Mouse (Mus musculus) heart, embryonic 10.5 days (tissue): ENCODE measurements around the gene Cadps. TPM values are rescaled to one million over a fixed set of nuclear protein-coding genes. Genes with fewer than 3 reads are reported as not detected.

Experiments used
- DNase-seq: peaks from one replicate; pipeline ENCODE4 v3.0.0-alpha.2; 2017; ENCODE audit warnings: low spot score
- H3K27ac ChIP-seq: fragments of 300-500 bp; sonication (generic); 2 replicates; pipeline ENCODE4 v1.5.1; 2016; ENCODE audit warnings: mild to moderate bottlenecking
- H3K27me3 ChIP-seq: fragments of 300-500 bp; sonication (generic); 2 replicates; pipeline ENCODE4 v1.6.1; 2016; ENCODE audit warnings: mild to moderate bottlenecking; ENCODE audit not compliant: poor library complexity, insufficient read depth, severe bottlenecking
- H3K36me3 ChIP-seq: fragments of 300-500 bp; sonication (generic); 2 replicates; pipeline ENCODE4 v1.6.1; 2016; ENCODE audit warnings: mild to moderate bottlenecking, moderate library complexity
- H3K4me1 ChIP-seq: fragments of 300-500 bp; sonication (generic); 2 replicates; pipeline ENCODE4 v1.6.1; 2016; ENCODE audit warnings: mild to moderate bottlenecking
- H3K4me3 ChIP-seq: fragments of 300-500 bp; sonication (generic); 2 replicates; pipeline ENCODE4 v1.5.1; 2016; ENCODE audit warnings: mild to moderate bottlenecking, moderate library complexity
- H3K9me3 ChIP-seq: fragments of 300-500 bp; sonication (generic); 2 replicates; pipeline ENCODE4 v1.6.1; 2016; ENCODE audit warnings: mild to moderate bottlenecking, moderate library complexity
- WGBS: fragments of 180-500 bp; shearing (Covaris S2); methylation state at CpG from one replicate; pipeline ENCODE4 v1.1.7; 2016; 5-methylcytosine and 5-hydroxymethylcytosine counted together
- polyA plus RNA-seq: library from polyadenylated mRNA; unstranded; fragments of >200 nt; fragmentation: Nextera tagmentation; extraction: Ambion mirVana; gene quantifications from 2 replicates; pipeline ENCODE4 v1.2.1, GENCODE M21; 2016

Cadps gene
- polyA plus RNA-seq, 1 experiment from 2014 or later: 0.65 TPM

DNA sequence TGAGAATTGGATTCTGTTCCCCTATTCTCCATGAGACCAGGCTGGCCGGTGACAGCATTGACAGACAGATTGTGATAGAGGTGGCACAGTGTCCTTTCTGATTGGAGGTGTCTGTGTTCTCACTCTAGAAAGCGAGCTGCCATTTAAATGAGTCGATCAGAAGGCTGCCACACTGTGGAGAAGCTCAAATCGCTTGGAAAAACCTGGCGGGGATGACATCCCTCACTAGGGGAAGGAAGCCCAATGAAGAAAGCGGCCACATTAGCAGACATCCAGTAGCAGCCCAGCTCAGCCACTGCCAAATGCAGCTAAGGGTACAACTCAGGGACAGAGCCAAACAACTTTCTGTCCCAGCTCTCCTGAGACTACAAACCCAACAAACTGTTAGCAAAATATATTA is 397.6 kb downstream of the Cadps start:
- Histone ChIP-seq H3K36me3 (no peaks in the 10 kb centered on the region), H3K9me3 (no peaks in the 10 kb centered on the region), H3K27ac (no peak overlapping the region), H3K4me3 (no peak overlapping the region), H3K4me1 (peaks cover 3% of the 10 kb centered on the region; the same call in 1 of the 2 replicates), H3K27me3 (no peaks in the 10 kb centered on the region)
- no peak for DNase-seq
- WGBS: 43% methylated on average over 6 of the region's 6 CpGs

DNA sequence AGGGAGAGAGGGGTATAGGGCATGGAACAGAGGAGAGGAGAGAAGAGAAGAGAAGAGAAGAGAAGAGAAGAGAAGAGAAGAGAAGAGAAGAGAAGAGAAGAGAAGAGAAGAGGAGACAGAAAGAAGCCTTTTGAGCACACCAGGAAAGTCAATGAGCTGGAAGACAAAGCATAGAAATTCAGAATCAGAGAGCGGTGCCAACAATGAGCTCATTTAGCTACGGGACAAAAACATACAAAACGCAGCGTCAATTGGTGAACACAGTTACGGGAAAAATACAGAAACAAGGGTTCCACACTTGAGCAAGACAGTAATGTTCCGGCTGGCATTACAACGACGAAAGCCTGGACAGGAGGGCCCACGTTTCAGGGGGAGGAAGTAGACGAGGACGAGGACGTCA is 412.6 kb downstream of the Cadps start:
- no peaks in the 10 kb centered on the region for H3K4me1 ChIP-seq
- H3K27ac ChIP-seq: no peak overlapping the region
- H3K27me3 ChIP-seq: peaks cover 4% of the 10 kb centered on the region; the same call in 1 of the 2 replicates
- no peak overlapping the region for H3K4me3 ChIP-seq
- WGBS: 88% methylated on average over 12 of the region's 12 CpGs
- H3K9me3 ChIP-seq: no peaks in the 10 kb centered on the region
- no peak for DNase-seq
- no peaks in the 10 kb centered on the region for H3K36me3 ChIP-seq

DNA sequence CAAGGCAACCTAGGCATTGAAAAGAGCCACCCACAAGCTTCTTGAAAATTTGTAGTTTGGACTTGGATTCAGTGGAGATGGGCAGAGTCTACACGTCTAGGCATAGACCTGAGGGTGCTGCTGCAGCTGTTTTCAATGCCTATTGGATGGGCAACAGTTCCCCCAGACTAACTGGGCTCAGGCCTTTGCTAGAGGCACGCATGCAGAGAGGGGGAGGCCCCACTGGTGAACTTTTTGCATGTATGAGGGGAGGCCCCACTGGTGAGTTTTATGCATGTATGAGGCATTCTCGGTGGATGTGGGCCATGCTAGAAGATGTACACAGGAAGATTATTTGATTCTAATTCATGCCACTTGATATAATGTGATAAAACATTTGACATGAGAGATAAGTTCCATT is 413.1 kb downstream of the Cadps start:
- Histone ChIP-seq H3K4me1 (no peaks in the 10 kb centered on the region), H3K27me3 (peaks cover 4% of the 10 kb centered on the region; the same call in 1 of the 2 replicates), H3K4me3 (no peak overlapping the region), H3K27ac (no peak overlapping the region), H3K9me3 (no peaks in the 10 kb centered on the region), H3K36me3 (no peaks in the 10 kb centered on the region)
- WGBS: 74% methylated on average over 3 of the region's 3 CpGs
- no peak for DNase-seq

DNA sequence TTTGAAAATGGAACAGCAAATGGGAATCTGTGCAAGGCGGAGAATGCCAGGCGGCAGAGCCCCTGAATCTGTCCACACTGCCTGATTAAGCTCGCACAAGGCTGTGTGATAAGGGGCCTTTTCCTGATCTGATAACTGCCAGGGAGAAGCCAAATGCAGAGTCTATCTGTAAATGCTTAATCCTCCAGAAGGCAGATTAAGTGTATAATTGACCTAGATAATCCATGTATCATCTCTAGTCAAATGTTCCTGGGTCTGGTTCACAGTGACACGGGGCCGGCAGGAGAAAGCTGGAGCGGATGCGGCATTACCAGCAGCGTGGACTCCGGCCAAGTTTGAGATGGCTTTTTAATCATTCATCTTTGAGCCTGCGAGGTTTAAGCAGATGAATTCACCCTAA is 416.3 kb downstream of the Cadps start:
- no peak for DNase-seq
- 59% methylated on average over 10 of the region's 10 CpGs for WGBS

DNA sequence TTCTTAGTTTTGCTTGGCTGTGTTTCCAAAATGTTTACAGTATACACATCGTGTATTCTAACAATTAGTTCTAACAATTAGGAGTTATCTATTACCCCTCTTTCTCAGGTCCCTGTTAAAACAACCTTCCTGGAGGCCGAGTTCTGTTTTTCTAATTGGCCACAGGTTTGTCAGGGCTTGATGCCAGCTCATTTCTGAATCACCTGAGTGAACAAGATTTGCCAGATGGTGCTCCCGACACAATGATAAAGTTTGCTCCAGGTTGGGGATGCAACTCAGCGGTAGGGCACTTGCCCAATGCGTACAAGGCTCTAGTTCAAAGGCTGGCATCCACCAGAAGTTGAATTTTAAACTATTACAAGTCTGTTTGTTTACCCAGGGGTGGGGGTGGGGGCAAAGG is 417.7 kb downstream of the Cadps start:
- WGBS: 69% methylated on average over 5 of the region's 5 CpGs
- Histone ChIP-seq H3K4me1 (no peaks in the 10 kb centered on the region), H3K4me3 (no peak overlapping the region), H3K36me3 (no peaks in the 10 kb centered on the region), H3K9me3 (no peaks in the 10 kb centered on the region), H3K27me3 (peaks cover 4% of the 10 kb centered on the region; the same call in 1 of the 2 replicates), H3K27ac (no peak overlapping the region)
- DNase-seq: no peak

More for the DNA sequence above, 416.3 kb downstream of the Cadps start:
- Histone ChIP-seq H3K4me1 (no peaks in the 10 kb centered on the region), H3K36me3 (no peaks in the 10 kb centered on the region), H3K27me3 (peaks cover 4% of the 10 kb centered on the region; the same call in 1 of the 2 replicates), H3K9me3 (no peaks in the 10 kb centered on the region), H3K4me3 (no peak overlapping the region), H3K27ac (no peak overlapping the region)

- Histone ChIP-seq H3K4me1 (no peaks in the 10 kb centered on the region), H3K4me3 (no peak overlapping the region), H3K9me3 (no peaks in the 10 kb centered on the region), H3K36me3 (no peaks in the 10 kb centered on the region), H3K27me3 (peaks cover 4% of the 10 kb centered on the region; the same call in 1 of the 2 replicates), H3K27ac (no peak overlapping the region)
- no peak for DNase-seq
- 81% methylated on average over 3 of the region's 3 CpGs for WGBS
These were observed 418.2 kb downstream of the Cadps start for GRCm38 (mm10) chr14:12404724-12405123.

DNA sequence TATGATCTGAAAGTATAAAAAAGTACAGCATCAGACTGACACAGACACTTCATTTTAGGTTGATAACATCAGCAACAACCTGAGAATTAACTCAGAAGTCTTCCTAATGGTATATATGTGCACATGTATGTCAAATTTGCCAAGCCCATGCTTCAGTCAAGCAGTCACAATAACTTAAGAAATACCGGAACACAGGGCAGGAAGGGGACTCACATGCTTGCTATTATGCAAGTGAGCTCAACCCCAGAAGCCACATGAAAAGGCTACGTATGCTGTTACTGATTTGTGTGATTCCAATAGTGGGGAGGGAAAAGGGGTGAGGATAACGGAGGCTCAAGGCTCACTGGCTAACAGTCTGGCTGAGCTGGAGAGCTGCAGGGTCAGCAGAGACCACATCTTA is 418.8 kb downstream of the Cadps start:
- H3K36me3 ChIP-seq: no peaks in the 10 kb centered on the region
- no peak overlapping the region for H3K4me3 ChIP-seq
- H3K4me1 ChIP-seq: no peaks in the 10 kb centered on the region
- WGBS: 80% methylated on average over 3 of the region's 3 CpGs
- H3K27me3 ChIP-seq: peaks cover 4% of the 10 kb centered on the region; the same call in 1 of the 2 replicates
- H3K9me3 ChIP-seq: no peaks in the 10 kb centered on the region
- DNase-seq: no peak
- no peak overlapping the region for H3K27ac ChIP-seq

- Histone ChIP-seq H3K4me3 (no peak overlapping the region), H3K36me3 (no peaks in the 10 kb centered on the region), H3K27me3 (no peaks in the 10 kb centered on the region), H3K4me1 (no peaks in the 10 kb centered on the region), H3K9me3 (no peaks in the 10 kb centered on the region), H3K27ac (no peak overlapping the region)
- WGBS: 81% methylated on average over 5 of the region's 5 CpGs
- DNase-seq: no peak
These were observed 422.8 kb downstream of the Cadps start for GRCm38 (mm10) chr14:12400116-12400515.

GRCm38 (mm10) chr14:12397561-12397960 is 425.3 kb downstream of the Cadps start:
- no peak for DNase-seq
- no peak overlapping the region for H3K27ac ChIP-seq
- H3K27me3 ChIP-seq: no peaks in the 10 kb centered on the region
- no peaks in the 10 kb centered on the region for H3K4me1 ChIP-seq
- WGBS: 63% methylated on average over 3 of the region's 3 CpGs
- H3K36me3 ChIP-seq: no peaks in the 10 kb centered on the region
- no peaks in the 10 kb centered on the region for H3K9me3 ChIP-seq
- no peak overlapping the region for H3K4me3 ChIP-seq

GRCm38 (mm10) chr14:12394318-12394717 is 428.6 kb downstream of the Cadps start:
- no peaks in the 10 kb centered on the region for H3K9me3 ChIP-seq
- no peak overlapping the region for H3K27ac ChIP-seq
- H3K27me3 ChIP-seq: no peaks in the 10 kb centered on the region
- H3K4me3 ChIP-seq: no peak overlapping the region
- 77% methylated on average over 2 of the region's 2 CpGs for WGBS
- DNase-seq: no peak
- no peaks in the 10 kb centered on the region for H3K36me3 ChIP-seq
- no peaks in the 10 kb centered on the region for H3K4me1 ChIP-seq

DNA sequence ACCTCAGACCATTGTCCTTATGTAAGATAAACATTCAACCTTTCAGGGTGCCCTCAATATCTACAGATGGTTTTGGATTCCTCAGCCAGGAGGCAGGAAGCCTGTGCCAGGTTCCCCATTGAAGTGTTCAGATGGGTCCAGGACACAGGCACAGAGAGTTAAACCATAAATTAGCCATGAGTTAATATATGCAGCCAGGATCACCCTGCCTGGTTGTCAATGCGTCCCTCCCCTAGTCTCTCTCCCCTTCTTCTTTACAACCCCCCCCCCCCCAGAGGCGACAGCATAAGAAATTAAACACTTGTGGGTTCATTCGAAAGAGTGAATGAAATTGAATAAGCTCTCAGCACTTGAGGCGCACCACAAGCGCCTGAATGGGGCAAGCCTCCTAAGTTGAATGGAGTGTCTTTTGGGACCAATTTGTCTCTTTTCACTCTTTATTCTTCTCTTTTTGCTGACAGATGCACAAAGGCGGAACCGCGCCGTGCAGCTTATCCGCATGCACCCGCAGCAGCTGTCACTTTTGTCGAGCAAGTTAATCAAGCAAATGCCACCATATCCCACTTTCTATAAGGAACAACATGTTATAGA is 429.5 kb downstream of the Cadps start:
- Histone ChIP-seq H3K4me1 (no peaks in the 10 kb centered on the region), H3K9me3 (no peaks in the 10 kb centered on the region), H3K36me3 (no peaks in the 10 kb centered on the region), H3K27ac (no peak overlapping the region), H3K4me3 (no peak overlapping the region), H3K27me3 (peaks cover 9% of the 10 kb centered on the region)
- 63% methylated on average over 12 of the region's 12 CpGs for WGBS
- no peak for DNase-seq

DNA sequence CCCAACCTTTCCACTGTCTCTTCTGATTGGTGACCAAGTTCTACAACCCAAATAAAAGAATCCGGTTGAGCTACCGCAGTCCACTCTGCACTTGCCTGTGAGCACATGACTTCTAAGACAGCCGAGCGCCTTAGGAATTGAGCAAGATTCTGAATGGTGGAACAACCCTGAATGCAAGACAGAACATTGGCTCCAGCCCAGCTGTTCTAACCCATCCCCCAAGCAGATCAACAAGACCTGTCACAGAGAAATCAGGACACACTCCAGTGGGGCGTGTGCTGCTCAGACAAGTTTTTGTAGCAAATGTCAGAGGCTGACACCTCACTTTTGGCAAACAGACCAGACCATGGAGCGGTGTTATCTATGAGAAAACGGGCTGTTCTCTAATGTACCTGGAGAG is 431.7 kb downstream of the Cadps start:
- no peaks in the 10 kb centered on the region for H3K9me3 ChIP-seq
- H3K4me1 ChIP-seq: no peaks in the 10 kb centered on the region
- no peak for DNase-seq
- no peak overlapping the region for H3K27ac ChIP-seq
- peaks cover 28% of the 10 kb centered on the region for H3K27me3 ChIP-seq
- 50% methylated on average over 7 of the region's 7 CpGs for WGBS
- no peaks in the 10 kb centered on the region for H3K36me3 ChIP-seq
- H3K4me3 ChIP-seq: no peak overlapping the region

DNA sequence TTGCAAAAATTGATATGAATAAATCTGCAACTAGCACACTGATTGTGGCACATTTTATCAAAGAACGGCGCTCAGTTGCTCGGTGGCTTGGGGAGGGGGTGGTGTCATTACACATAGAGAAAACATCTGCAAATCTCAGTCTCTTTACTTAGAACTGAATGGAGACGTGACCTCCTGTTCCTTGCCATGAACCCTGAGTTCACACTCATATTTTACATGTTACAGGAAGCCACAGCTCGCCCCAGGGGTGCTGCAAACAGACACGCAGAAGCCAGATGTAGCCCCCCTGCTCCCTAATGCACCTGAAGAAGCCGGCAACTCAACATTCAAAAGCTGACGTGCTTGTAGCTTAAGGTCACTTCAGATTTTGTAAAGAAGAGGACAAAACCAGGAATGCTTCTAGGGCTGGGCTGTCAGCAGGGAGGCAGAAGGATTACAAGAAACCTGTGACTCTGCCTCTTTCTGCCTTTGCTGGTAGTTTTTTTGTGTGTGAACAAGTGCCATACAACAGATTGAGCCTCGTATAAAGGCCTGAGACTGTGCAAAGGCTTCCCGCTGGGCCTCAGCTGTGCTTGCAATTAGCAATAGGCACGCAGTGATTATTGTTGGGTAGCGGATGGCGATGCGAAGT is 434.0 kb downstream of the Cadps start:
- H3K27me3 ChIP-seq: peaks cover 28% of the 10 kb centered on the region
- H3K9me3 ChIP-seq: no peaks in the 10 kb centered on the region
- H3K4me1 ChIP-seq: no peaks in the 10 kb centered on the region
- no peaks in the 10 kb centered on the region for H3K36me3 ChIP-seq
- H3K27ac ChIP-seq: no peak overlapping the region
- 31% methylated on average over 14 of the region's 14 CpGs for WGBS
- no peak overlapping the region for H3K4me3 ChIP-seq
- DNase-seq: no peak
